Mouse (Mus musculus) T-helper 17 cell (primary cell): ENCODE measurements around the gene Tlr5.

ENCODE experiments used
- in situ Hi-C, 2 experiments: fragments of 300-600 bp; cut with MboI, MseI; formaldehyde crosslinking; loops; 1 replicate in 1 of 2; 2 replicates in 1 of 2; pipeline ENCODE4 v1.15.1; 2025; ENCODE audit warnings: high pct_unique_total_duplicates in 2 of 2

The Tlr5 gene

DNA sequence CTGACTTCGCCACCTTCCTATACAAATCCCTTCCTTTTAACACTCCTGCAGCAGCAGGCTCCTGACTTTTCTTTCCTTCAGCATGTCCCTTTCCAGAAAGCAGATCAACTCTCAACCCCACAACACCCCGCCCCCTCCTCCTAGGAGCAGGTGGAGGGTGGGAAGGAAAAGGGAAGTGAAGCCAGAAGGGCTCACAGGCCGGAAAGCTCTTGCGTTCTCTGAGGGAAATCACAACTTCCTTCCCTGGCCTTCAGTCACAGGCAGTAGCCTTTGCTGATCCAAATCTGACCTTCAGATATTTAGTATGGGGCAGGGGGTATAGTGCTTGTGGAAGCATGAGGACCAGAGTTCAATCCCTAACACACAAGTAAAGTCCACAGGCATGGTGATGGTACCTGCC, 921 bp upstream of the Tlr5 start:
- in situ Hi-C loops: no loop called here

DNA sequence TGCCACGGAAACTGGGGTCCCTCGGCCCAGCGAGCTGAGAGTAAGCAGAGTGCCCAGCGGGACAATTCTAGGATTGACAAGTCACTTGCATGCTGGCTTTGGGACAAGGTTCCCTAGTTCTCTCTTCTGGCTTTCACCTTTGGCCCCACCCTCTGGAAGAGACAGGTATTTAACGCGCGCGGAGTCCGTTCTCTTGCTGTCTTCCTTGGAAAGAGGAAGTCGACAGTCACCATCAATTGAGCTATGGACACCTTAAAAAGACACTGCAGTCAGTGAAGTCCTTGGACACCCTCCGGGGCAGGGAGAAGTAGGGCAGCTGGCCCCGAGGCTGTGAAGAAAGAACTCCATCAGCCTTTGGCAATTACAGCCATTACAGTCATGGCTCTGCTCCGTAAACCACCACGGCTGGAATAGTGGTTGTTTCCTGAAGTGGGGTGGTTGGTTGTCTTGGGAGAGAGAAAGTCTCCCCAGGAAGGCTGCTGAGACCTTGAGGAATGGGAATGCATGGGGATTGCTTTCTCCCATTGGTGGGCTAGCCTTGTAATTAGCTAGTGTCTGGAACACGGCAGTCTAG, 546 bp downstream of the Tlr5 start:
- in situ Hi-C loops: loop anchor here in 1 of 2 experiments (5.0 kb wide), 1 partner anchor 88 kb away; no protein-coding TSS in a partner anchor

DNA sequence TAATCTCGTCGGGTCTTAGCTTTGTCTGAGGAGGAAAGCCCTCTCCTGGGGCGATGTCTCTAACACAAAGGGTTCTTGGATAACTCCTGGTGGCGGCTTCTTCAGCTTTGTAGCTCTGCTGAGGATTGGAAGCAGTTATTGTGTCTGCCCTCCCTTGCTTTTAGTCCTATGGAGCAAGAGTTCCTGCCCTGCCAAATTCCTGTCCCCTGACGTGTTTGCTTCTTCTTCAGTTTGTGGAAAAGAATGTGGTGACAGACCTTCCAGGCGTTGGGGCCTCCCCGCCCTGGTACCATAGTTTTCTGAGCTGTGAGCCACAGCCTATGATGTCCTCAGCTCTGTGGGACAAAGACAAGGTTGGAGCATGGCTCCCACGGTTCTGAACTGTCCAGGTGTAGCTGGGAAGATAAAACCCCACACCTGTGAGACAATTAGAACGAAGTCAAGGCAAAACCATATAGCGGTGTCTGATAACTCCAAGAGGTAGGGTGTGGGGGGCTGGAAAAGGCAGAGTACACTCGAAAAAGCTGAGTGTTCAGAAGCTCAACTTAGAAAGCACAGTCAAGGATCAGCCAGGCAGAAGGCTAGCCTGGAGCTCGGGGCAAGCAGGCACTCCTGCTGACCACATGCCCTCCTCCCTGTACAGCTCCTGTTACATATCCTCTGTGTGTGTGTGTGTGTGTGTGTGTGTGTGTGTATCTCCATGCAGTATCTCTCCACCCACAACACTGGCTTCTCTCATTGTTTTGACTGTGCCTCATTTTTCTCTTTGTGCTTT, 1.8 kb downstream of the Tlr5 start:
- in situ Hi-C loops: loop anchor here in 1 of 2 experiments (5.0 kb wide), 1 partner anchor 89 kb away; no protein-coding TSS in a partner anchor

GRCm38 (mm10) chr1:182957001-182957757, 2.6 kb downstream of the Tlr5 start:
- in situ Hi-C loops: loop anchor here in 1 of 2 experiments (5.0 kb wide), 1 partner anchor 90 kb away; no protein-coding TSS in a partner anchor

- in situ Hi-C loops: loop anchor here in 1 of 2 experiments (5.0 kb wide), 1 partner anchor 91 kb away; no protein-coding TSS in a partner anchor
Observed at GRCm38 (mm10) chr1:182957826-182958544, 3.4 kb downstream of the Tlr5 start.

DNA sequence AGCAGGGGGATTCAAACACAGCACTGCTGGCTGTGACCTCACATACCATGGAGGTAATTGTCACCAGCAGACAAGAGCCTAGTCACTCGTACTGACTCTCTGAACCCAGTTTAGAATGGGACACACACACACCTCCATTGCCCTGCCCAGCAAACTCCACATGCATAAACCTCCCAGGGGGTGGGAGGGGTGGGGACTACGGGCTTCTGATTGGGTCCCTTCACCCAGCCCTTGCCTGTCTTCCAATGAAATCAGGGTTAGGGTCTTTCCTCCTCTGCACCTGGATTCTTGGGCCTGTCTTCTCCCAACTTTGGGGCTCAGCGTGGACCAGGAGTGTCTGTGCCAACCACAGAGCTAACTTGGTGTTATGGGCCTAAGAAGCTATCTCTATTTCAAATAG, 4.2 kb downstream of the Tlr5 start:
- in situ Hi-C loops: loop anchor here in 1 of 2 experiments (5.0 kb wide), 1 partner anchor 92 kb away; no protein-coding TSS in a partner anchor

DNA sequence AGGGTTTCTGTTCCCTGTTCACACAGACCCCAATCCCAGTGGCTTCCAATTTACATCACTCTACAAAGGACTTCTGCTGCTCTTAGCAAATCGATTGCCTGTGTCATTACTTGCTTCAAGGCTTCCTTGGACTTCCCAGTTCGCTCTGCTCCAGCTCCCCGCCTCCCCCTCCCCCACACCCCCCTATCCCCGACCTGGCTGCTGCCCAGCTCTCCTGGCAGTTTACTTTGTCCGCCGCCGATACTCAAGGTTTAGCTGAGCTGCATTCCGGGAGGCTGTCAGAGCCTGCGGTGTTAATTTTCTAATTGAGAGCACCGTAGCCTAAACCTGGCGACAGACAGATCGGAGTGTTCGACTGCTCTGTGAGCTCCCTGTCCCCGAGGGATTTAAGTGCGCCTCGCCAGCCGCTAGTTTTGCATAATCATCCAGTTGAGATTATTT, 4.7 kb downstream of the Tlr5 start:
- in situ Hi-C loops: loop anchor here in 1 of 2 experiments (5.0 kb wide), 1 partner anchor 92 kb away; no protein-coding TSS in a partner anchor

DNA sequence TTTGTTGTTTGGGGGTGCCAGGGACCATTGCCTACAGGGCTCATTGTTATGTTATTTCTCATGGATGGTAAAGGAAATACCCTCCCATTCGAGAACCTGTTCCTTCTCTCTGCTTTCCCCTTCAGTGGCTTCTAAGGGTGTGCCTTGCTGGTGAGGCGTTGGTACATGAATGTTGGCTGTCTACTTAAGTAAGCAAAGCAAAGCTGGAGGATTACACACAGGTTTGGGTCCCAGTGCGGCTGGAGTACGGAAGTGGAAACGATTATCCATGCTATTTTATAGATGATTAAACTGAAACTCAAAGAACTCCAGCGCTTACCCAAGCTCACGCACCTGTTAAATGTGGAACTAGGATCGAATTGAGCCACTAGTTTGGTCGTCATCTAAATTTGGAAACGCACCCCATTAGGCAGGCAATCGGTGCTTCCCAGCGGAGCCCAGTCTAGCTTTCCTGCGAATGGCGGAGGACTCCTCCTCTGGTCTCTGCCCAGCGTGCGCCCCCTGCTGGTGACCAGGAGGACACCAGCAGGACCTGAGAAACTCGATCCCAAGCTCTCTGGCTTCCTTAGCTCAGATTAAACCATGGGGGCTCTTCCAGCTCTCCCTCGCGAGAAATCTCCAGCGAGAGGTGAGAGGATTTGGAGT, 5.3 kb downstream of the Tlr5 start:
- in situ Hi-C loops: loop anchor here in 1 of 2 experiments (5.0 kb wide), 1 partner anchor 93 kb away; no protein-coding TSS in a partner anchor

DNA sequence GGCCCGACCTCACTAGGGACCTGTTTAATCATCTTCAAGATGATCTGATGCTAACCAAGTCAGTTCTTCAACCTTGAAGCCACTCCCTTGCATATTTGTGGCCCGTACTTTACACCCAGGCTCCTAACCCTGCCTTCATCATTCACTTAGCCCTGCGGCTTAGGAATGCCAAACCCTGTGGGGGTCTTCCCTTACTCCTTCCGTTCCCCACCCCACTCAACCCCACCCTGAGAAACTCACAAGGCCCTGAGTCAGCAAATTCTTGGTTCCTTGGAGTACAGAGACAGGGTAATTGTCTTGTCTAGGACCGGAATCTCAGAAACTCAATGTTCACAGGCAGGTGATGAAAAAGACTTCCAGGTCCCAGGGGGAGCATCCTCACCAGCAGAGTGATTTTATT, 6.5 kb downstream of the Tlr5 start:
- in situ Hi-C loops: no loop called here

DNA sequence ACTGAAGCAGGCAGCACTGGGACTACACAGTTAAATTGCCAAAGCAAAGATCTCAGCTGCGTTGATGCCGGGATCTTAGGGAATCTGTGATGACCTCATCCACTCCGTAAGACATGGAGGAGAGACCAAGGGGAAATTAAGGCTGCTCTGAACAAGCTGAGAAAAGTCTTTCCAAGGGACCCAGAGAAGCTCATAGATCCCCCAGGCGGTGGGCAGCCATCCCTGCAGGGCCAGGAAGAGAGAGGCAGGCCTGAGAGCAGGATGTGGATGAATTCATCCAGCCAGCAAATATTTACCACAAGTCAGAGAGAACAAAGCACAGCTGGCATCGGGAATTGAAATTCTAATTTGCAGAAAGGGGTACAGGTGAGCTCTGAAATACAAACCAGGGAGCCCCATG, 8.7 kb downstream of the Tlr5 start:
- in situ Hi-C loops: no loop called here

DNA sequence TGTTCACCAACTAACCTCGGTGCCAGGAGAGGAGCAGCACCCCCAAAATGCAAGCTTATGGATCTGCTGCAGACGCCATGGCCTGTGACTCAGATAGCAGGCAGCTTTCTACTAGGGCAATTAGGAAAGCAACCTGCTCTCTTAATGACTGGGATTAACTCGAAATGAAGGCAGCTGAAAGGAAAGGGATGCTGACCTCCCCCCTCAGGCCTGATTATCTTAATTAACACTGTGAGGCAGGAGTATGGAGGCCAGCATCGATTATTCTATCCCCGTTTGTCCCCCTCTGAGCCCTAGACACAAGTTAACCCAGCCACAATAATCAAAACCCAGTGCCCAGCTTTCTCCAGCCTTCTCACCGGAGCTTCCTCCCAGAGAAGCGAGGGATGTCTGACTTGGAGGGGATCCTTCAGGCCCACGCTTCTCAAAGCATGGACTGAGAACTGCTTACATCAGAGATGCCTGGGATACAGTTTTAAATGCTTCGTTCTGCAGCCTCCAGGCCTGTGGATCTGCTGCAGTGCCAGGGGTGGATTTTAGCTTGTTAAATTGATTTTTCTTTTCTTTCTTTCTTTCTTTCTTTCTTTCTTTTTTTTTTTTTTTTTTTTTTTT, 10.4 kb downstream of the Tlr5 start:
- in situ Hi-C loops: no loop called here

DNA sequence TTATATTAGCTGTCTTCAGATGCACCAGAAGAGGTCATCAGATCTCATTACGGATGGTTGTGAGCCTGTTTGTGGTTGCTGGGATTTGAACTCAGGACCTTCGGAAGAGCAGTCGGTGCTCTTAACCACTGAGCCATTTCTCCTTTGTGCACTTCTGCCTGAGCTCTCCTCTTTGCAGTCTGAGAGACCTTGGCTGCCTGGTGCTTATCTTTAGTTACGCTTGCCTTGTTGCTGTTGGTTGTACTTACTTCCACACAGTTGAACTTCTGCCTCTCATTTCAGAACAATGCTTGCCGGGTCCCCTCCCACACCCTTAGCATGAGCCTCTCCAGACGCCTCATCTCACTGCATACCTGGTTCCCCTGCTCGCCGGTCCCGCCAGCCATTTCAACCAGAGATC, 14.1 kb downstream of the Tlr5 start:
- in situ Hi-C loops: no loop called here

DNA sequence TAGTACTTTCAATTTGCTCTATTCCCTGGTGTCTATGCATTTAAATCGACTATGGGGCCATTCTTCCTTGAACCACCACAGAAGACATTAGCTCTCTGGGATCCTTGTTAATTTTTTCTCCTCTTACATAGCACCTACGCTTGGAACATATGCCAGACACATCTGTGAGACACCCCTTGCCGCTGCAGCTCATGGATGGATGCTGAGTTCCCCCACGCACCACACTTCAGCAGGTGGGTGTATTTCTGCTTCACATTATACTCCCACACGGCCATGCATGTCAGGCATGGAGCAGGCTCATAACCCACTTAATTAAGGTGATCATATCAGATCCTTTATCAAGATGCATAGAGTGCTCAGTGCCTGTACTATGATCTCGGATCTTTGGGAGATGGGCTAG, 17.7 kb downstream of the Tlr5 start:
- in situ Hi-C loops: no loop called here

DNA sequence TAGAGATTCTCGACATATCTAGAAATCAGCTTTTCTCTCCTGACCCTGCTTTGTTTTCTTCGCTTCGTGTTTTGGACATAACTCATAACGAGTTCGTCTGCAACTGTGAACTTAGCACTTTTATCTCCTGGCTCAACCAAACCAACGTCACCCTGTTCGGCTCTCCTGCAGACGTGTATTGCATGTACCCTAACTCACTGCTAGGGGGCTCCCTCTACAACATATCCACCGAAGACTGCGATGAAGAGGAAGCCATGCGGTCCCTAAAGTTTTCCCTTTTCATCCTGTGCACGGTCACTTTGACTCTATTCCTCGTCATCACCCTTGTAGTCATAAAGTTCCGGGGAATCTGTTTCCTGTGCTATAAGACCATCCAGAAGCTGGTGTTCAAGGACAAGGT, 20.2 kb downstream of the Tlr5 start:
- in situ Hi-C loops: no loop called here

GRCm38 (mm10) chr1:182980702-182981101, 26.1 kb downstream of the Tlr5 start:
- in situ Hi-C loops: no loop called here

DNA sequence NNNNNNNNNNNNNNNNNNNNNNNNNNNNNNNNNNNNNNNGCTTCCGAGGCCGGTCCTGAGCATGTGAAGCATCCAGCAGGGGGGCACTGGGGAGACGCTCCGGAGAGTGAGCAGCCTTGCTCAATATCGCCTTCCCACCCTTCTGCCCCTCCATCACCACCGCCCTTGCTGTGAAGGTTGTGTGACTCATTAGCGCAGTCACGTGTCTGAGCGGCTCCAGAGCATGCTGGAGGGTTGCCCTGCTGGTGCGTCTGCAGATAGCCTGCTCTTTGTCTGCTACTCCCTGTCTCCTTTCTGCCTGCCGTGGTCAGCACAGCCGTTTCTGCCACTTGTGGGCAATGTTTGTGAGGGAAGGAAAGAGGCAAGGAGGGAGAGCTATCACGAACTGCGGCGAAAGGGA, 28.4 kb downstream of the Tlr5 start:
- in situ Hi-C loops: no loop called here

GRCm38 (mm10) chr1:182983496-182984127, 29.0 kb downstream of the Tlr5 start:
- in situ Hi-C loops: no loop called here

- in situ Hi-C loops: no loop called here
Observed at GRCm38 (mm10) chr1:182986243-182986642, 31.7 kb downstream of the Tlr5 start.

DNA sequence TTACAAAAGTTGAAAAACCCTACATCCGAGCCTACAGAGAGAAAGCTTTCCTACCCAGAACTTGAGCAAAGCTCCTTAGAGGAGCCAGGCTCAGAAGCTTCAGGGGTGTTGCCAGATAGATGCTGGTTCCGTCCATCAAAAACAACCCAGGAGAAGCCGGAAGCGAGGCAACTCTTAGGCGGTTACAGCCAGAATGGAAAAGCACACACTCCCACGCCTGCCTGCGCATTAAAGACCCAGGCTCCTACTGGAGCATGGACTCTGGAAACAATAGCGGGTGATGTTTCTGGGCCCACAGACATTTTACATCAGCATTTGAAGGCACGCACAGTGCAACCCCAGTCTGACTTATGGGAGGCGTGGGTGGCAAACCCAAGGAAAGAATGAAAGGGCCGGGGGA, 32.2 kb downstream of the Tlr5 start:
- in situ Hi-C loops: no loop called here

DNA sequence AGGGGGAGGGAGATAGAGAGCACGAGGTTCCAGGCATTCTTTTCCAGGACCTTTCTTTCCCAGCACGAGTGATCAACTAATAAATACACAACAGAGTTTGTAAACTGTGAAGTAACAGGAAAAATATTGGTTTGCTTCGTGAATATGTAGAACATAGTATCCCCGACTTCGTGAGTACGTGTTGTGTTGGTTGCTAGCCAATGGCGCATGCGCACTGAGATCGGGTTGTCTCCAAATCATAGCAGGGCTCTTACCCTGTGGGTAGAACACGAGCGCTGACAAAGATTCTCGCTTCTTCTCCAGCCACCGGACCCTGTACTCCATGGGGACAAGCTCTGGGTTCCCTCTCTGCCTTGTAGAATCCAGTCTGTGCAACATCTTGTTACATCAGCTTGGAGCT, 33.2 kb downstream of the Tlr5 start:
- in situ Hi-C loops: no loop called here
